Mouse (Mus musculus) thymus, postnatal 14 days (tissue): ENCODE data around the gene Hscb.

ENCODE experiments used
- DNase-seq: peaks from one replicate; pipeline ENCODE4 v3.0.0; 2021

Hscb gene

GRCm38 (mm10) chr5:110779998-110780760, 59.4 kb downstream of the Hscb start, which contains the start of gene Pus1:
Gene Pus1, minus strand, starts transcription at chr5:110780659.
- DNase-seq, result peak; percentile 87

DNA sequence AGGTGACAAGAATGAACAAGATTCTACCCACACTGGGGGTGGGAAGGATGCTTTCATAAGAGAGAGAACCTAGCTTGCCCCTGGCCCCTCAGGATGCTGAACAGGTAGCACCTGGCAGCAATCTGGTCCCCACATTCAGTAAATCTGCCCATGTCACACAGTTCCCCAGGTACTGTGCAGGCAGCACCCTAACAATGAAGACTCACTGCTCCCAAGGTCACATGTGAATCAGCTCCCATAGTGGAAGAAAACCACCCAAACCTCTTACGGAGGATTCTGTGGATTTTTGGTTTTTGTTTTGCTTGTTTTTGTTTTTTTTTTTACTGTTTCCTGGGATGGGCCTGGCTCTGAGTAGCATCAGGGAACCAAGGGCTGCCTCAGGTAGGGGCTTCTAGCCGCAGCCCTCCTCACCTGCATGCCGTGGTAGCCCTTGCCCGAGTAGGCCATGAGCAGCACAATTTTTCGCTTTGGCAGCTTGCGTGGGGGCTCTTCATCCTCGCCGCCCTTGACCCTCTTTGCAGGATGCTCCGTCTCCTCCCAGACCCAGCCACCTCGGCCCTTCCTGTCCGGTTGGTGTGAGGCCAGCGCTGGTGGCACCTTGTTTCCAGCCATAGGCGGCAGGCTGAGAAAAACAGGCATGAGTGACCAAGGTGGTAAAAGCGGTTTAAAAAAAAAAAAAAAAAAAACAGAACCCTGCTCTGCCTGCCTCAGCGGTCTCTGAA, 60.1 kb downstream of the Hscb start:
- no peak for DNase-seq
